Mouse (Mus musculus) cerebellum, adult 2 months (tissue): ENCODE results near the gene Kcnh1. TPM values are rescaled to one million over a fixed set of nuclear protein-coding genes. Genes with fewer than 3 reads are reported as not detected.

ENCODE experiments used
- DNase-seq, 2 experiments: peaks; one replicate each; pipeline ENCODE4 v3.0.0; 2021
- H3K27ac ChIP-seq: fragments of 200-500 bp; 2 replicates; pipeline ENCODE4 v1.5.1; 2012; ENCODE audit warnings: low read length, control low read depth, inconsistent platforms; ENCODE audit not compliant: insufficient read depth
- H3K27me3 ChIP-seq: fragments of 200-500 bp; 2 replicates; pipeline ENCODE4 v1.6.1; 2012; ENCODE audit warnings: inconsistent platforms, mild to moderate bottlenecking, low read length, moderate library complexity; ENCODE audit not compliant: control insufficient read depth, insufficient read depth
- H3K4me1 ChIP-seq: fragments of 200-500 bp; 2 replicates; pipeline ENCODE4 v1.6.1; 2011; ENCODE audit warnings: low read length; ENCODE audit not compliant: control insufficient read depth, insufficient read depth
- H3K4me3 ChIP-seq: fragments of 200-500 bp; replicated peaks from 2 replicates; pipeline ENCODE3; 2011; ENCODE audit warnings: mild to moderate bottlenecking, low read depth, low read length, control low read depth; ENCODE audit not compliant: insufficient read depth
- CTCF ChIP-seq: fragments of 200-500 bp; IDR thresholded peaks from 2 replicates; pipeline ENCODE4 v1.5.1; 2011; ENCODE audit warnings: low read depth, mild to moderate bottlenecking, control low read depth, low read length, moderate library complexity, borderline replicate concordance; ENCODE audit not compliant: insufficient read depth
- POLR2A ChIP-seq: fragments of 200-500 bp; IDR thresholded peaks from 2 replicates; pipeline ENCODE4 v1.6.1; 2011; ENCODE audit warnings: low read length, control low read depth, borderline replicate concordance; ENCODE audit not compliant: insufficient read depth
- WGBS: fragments of 180-500 bp; shearing (Covaris S2); methylation state at CpG from one replicate; pipeline ENCODE4 v1.1.7; 2018; 5-methylcytosine and 5-hydroxymethylcytosine counted together
- polyA plus RNA-seq: library from polyadenylated mRNA; depleted of rRNA; stranded (reverse); fragments of >200 nt; gene quantifications from 2 replicates; pipeline ENCODE4 v1.2.3, GENCODE M21; 2012

Gene Kcnh1
- polyA plus RNA-seq, 1 experiment = 18.6 TPM

- Histone ChIP-seq H3K4me1 (peaks cover 28% of the 10 kb centered on the region), H3K27me3 (no peaks in the 10 kb centered on the region), H3K27ac (peak overlapping the region; percentile 63; the same call in 1 of the 2 replicates), H3K4me3 (no peak overlapping the region)
- no peak for TF ChIP-seq POLR2A
- TF ChIP-seq CTCF = no peak
- DNase-seq = peak; percentile 50 to 74
- 34% methylated on average over 11 of the region's 11 CpGs for WGBS
Observed at GRCm38 (mm10) chr1:192295243-192295860, 104.8 kb downstream of the Kcnh1 start.

GRCm38 (mm10) chr1:192295902-192296301, 105.3 kb downstream of the Kcnh1 start:
- DNase-seq = no peak
- Histone ChIP-seq H3K4me3 (no peak overlapping the region), H3K27ac (no peak overlapping the region), H3K4me1 (peaks cover 31% of the 10 kb centered on the region), H3K27me3 (no peaks in the 10 kb centered on the region)
- no peak for TF ChIP-seq POLR2A
- no peak for TF ChIP-seq CTCF

- no peak for TF ChIP-seq POLR2A
- TF ChIP-seq CTCF = no peak
- WGBS = 91% methylated on average over 5 of the region's 5 CpGs
- no peak overlapping the region for H3K4me3 ChIP-seq
- no peak overlapping the region for H3K27ac ChIP-seq
- no peaks in the 10 kb centered on the region for H3K27me3 ChIP-seq
- DNase-seq = no peak
- peaks cover 31% of the 10 kb centered on the region for H3K4me1 ChIP-seq
Observed at GRCm38 (mm10) chr1:192297481-192298128, 107.0 kb downstream of the Kcnh1 start.

- TF ChIP-seq POLR2A = no peak
- no peak for TF ChIP-seq CTCF
- no peak overlapping the region for H3K27ac ChIP-seq
- peak in 1 of 2 experiments; percentile 44 for DNase-seq
- peaks cover 19% of the 10 kb centered on the region for H3K4me1 ChIP-seq
- H3K27me3 ChIP-seq = no peaks in the 10 kb centered on the region
- no peak overlapping the region for H3K4me3 ChIP-seq
- 44% methylated on average over 7 of the region's 7 CpGs for WGBS
Observed at GRCm38 (mm10) chr1:192300417-192300816, 109.8 kb downstream of the Kcnh1 start.

- no peak overlapping the region for H3K27ac ChIP-seq
- no peak overlapping the region for H3K4me3 ChIP-seq
- WGBS = 76% methylated on average over 2 of the region's 2 CpGs
- H3K4me1 ChIP-seq = peaks cover 20% of the 10 kb centered on the region
- H3K27me3 ChIP-seq = no peaks in the 10 kb centered on the region
- no peak for DNase-seq
- TF ChIP-seq CTCF (no peak), POLR2A (no peak)
Observed at GRCm38 (mm10) chr1:192303615-192304014, 113.0 kb downstream of the Kcnh1 start.

- 95% methylated on average over 1 of the region's 1 CpGs for WGBS
- DNase-seq = no peak
- H3K27me3 ChIP-seq = no peaks in the 10 kb centered on the region
- TF ChIP-seq CTCF (no peak), POLR2A (no peak)
- H3K27ac ChIP-seq = no peak overlapping the region
- H3K4me1 ChIP-seq = peaks cover 14% of the 10 kb centered on the region
- H3K4me3 ChIP-seq = no peak overlapping the region
Observed at GRCm38 (mm10) chr1:192305155-192305554, 114.6 kb downstream of the Kcnh1 start.

- no peak overlapping the region for H3K4me3 ChIP-seq
- H3K27me3 ChIP-seq = no peaks in the 10 kb centered on the region
- TF ChIP-seq POLR2A (no peak), CTCF (no peak)
- H3K27ac ChIP-seq = no peak overlapping the region
- peaks cover 9% of the 10 kb centered on the region for H3K4me1 ChIP-seq
- no peak for DNase-seq
Observed at GRCm38 (mm10) chr1:192307055-192307454, 116.5 kb downstream of the Kcnh1 start.

GRCm38 (mm10) chr1:192311298-192311697, 120.7 kb downstream of the Kcnh1 start:
- no peak for TF ChIP-seq POLR2A
- TF ChIP-seq CTCF = no peak
- Histone ChIP-seq H3K27me3 (no peaks in the 10 kb centered on the region), H3K27ac (no peak overlapping the region), H3K4me1 (no peaks in the 10 kb centered on the region), H3K4me3 (no peak overlapping the region)
- DNase-seq = no peak
